Mouse (Mus musculus) gastrocnemius, postnatal 36 days (tissue): ENCODE results near the gene Dglucy. TPM values are rescaled to one million over a fixed set of nuclear protein-coding genes. Genes with fewer than 3 reads are reported as not detected.

ENCODE experiments used
- DNase-seq, 2 experiments: peaks; one replicate each; pipeline ENCODE4 v3.0.0; 2022
- intact Hi-C: fragments of 180-260 bp; cut with DNase I; formaldehyde crosslinking; loops from one replicate; pipeline ENCODE4 v1.15.1; 2025
- total RNA-seq, 2 experiments: library from RNA; stranded (reverse); gene quantifications; 2 replicates each; pipeline ENCODE4 v1.2.3; 2021

Dglucy gene
- total RNA-seq, 2 experiments from 2014 or later: 10.8 to 11.8 TPM

DNA sequence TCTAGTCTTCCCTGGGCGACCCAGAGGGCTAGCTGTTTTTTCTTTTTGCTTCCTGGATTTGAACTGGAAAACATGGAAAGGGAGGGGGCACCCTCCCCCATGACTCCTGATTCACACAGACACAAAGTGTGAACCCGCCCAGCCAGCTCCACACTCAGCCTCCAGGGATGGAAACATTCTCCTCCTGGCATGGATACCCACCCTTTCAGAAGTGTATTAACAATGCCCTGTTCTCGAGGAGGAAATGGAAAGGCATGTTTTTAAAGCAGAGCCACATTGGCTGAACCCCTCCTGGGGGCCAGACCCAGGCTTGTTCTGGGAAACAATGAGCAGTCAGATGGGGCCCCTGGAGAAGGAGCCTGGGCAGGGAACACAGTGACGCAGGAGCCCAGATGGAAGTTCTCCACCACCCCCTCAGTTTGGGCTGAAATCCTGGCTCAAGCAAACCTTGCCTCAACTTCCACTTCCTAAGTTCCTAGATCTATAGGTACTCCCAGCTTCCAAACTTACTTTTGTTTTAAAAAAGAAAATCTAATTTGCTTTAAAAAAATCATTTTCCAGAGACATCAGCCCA lies 89.3 kb downstream of the Dglucy start:
- intact Hi-C loops: loop anchor here (5.0 kb wide), 1 partner anchor 39 kb away; the partner anchor contains the start of gene Gpr68

GRCm38 (mm10) chr12:100871234-100871633 lies 92.4 kb downstream of the Dglucy start:
- DNase-seq: no peak
- intact Hi-C loops: no loop called here

More for the DNA sequence above, 89.3 kb downstream of the Dglucy start:
- no peak for DNase-seq

DNA sequence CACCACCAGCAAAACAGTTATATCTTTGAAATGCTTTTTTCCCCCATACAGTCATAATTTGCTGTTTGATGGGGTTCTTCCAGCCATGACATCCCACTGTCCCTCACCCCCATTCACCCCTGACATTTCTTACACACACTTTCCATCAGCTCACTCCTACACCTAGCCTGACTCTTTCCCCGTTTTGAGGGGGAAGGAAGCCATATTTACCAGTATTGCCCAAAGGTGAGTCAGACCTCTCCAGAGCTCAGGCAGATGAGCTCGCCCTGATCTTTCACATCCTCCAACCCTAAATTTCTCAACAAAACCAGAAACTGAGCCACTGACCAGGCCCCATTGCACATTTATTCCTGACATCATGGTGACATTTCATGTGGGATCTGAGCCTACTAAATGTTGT lies 93.0 kb downstream of the Dglucy start:
- no peak for DNase-seq
- intact Hi-C loops: no loop called here

GRCm38 (mm10) chr12:100873612-100874011 lies 94.8 kb downstream of the Dglucy start:
- no peak for DNase-seq
- intact Hi-C loops: no loop called here

GRCm38 (mm10) chr12:100875553-100875952 lies 96.7 kb downstream of the Dglucy start:
- intact Hi-C loops: no loop called here
- DNase-seq: no peak

GRCm38 (mm10) chr12:100875960-100876359 lies 97.1 kb downstream of the Dglucy start:
- intact Hi-C loops: no loop called here
- no peak for DNase-seq

DNA sequence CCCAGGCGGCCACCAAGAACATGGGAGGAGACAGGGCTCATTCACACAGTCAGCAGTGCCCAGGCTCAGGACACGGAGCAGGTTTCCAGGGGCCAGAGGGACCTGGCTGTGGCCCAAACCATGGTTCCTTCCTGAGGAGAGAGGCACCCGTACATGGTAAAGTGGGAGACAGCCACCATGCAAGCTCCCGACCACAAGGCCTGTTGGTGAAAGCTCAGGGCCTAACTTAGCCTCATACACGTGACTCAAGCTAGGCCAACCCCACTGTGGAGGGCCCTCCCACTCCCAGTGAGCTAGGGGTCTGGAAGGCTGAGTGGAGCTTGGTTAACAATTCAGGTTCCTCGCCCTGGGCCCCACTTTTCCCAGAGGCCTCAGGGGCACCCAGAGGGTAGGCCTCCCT lies 99.1 kb downstream of the Dglucy start:
- intact Hi-C loops: no loop called here
- DNase-seq: no peak

DNA sequence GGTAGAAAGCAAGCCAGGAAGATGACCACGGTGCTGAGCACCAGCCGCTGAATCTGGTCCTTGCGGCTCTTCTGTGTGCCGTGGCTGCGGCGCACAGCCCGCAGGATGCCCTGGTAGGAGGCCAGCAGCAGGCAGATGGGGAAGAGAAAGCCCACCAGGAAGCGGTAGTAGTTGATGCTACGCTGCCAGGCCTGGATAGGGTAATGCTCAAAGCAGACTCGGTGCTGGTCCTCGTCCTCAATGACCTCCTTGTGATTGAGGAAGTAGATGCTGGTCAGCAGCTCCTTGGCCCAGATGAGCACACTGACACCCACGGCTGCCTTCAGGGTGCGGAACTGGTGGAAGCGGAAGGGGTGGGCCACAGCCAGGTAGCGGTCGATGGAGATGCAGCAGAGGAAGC lies 99.7 kb downstream of the Dglucy start:
- no peak for DNase-seq
- intact Hi-C loops: no loop called here

DNA sequence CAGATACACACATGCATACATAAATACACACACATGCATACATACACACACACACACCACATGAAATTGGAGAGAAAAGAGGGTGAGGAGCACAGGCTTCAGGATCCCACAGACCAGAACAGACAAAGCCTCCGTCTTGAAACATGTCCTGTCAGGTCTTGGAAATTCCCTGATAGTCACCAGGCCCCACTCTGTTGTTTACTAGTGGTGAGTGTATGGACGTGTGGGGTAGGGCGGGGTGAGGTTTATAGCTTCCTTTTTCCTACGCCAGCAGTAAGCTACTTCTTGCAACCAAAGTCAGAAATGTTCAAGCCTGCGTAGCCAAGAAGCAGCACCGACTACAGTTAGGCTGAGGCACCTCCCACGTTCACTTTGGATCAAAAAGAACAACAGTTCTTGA lies 104.3 kb downstream of the Dglucy start:
- no peak for DNase-seq
- intact Hi-C loops: no loop called here

GRCm38 (mm10) chr12:100885585-100885984 lies 106.7 kb downstream of the Dglucy start:
- intact Hi-C loops: no loop called here
- no peak for DNase-seq

DNA sequence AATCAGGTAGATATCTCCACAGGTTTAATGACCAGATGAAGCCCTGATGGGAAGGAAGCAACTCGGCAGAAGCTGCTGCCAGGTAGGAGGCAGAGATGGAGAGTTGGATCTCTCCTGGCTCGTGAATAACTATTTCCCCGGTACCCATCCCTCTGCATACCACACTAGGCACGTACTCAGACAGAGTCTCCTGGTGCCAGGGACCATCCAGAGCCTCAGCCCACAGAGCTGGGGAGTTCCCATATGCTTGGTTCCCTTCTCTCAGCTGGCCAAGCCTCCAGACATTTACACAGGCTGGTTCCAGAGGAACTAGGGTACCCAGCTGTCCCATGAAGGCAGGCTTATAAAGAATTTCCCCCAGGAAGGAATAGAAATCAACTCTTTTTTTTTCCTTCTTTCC lies 108.0 kb downstream of the Dglucy start:
- no peak for DNase-seq
- intact Hi-C loops: no loop called here

DNA sequence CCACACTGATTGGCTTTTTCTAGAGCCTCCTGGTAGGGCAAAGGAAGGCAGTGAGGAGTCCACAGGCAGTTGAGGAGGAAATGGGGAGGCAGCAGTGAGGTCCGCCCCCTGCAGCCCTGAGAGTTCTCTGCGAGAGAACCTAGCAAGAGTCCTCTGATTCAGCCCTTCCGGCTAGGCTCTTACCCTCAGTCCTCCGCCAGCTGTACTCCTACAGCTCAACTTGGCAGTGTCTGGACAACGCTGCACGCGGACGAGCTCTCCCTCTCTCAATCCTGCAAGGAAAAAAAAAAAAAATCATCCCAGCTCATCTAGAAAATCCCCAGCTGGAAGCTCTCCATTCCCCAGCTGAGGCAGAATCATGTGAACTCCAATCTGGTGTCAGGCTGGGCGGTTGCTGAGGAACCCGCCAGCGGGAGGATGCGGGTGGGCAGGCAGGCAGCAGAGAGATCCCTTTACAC lies 109.0 kb downstream of the Dglucy start:
- DNase-seq: peak in 1 of 2 experiments; percentile 28
- intact Hi-C loops: no loop called here

- no peak for DNase-seq
- intact Hi-C loops: no loop called here
Measured at GRCm38 (mm10) chr12:100890548-100890947, 111.7 kb downstream of the Dglucy start.

DNA sequence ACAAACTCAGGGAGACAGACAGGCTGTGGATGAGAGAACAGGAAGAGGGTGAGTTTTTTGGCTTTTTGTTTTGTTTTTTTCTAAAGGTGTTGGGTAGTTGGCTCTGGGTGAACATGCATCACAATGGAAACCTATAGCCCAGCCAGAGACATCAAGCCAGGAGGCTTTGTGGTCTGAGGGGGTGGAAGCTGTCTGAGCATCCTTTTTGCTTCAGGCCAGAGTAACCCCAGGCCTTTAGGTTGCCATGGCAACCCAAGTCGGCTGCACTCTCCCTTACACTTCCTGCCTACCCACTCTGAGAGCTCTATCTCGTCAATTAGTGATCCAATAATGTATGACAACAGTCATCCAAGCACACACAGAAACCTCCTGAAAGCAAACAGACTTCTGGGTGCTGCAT lies 116.6 kb downstream of the Dglucy start:
- DNase-seq: no peak
- intact Hi-C loops: no loop called here

GRCm38 (mm10) chr12:100896661-100897060 lies 117.8 kb downstream of the Dglucy start:
- DNase-seq: no peak
- intact Hi-C loops: no loop called here

DNA sequence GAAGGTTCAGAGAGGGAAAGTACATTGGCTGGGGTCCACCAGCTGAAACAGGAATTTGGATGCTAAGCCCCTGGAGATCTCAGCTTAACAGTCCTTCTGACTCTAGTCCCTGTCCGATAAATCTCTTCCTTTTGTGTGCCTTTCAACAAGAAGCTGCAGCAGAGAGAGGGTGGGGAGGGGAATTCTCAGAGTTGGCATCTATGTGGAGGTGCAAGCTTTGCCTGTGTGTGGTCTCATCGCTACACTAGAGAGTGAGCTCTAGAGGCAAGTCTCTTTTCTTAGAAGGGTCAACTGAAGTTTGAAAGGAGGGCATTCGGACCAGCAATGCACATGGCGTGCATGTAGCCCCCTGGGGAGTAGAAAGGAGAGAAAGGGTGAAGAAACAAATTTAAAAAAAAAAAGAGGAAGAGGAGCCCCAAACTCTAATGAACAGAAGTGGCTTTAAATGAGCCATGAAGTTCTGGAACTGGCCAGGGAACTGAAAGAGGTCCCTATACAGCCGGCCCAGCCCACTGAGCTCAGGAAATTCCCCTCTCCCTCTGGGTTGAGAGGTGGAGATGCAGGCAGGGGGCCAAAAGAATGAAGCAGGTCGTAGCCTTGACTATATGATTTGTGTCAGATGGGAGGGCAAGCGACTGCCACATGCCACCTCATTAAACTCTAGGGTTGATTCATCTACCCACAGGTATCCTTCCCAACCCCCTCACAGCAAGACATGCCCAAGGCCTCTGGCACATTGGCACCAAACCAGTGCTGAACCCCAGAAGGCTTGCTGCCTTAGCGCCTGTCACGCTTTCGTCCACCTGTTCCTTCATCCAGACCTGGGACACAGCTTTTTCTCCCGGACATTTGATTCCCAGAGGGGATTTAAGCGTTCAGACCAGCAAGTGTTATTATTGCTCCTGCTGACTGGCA lies 119.1 kb downstream of the Dglucy start:
- intact Hi-C loops: no loop called here
- no peak for DNase-seq

DNA sequence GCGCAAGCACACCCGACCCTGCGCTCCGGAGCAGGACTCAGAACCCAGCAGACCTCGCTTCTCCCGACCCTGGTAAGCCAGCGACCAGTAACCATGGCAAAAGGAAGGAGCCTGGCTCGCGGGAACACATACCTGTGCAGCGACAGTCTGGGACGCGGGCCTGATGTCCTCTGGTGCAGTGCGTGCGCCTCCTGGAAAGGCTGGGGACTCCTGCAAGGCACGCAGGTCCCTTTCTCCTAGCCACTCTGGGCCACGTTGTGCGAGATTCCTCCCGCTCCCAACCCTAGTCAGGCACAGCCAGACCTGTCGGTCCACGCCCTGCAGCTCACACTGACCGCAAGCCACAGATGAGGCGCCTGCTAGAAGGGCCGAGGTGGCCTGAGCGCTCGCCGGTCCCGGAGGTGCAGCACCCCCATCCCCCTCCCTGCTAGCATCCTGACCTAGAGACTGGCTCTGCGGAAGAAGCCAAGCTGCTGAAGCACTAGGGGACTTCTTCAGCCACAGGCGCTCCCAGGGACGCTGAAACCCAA lies 120.3 kb downstream of the Dglucy start:
- DNase-seq: no peak
- intact Hi-C loops: no loop called here

- no peak for DNase-seq
- intact Hi-C loops: no loop called here
Measured at GRCm38 (mm10) chr12:100900901-100901300, 122.0 kb downstream of the Dglucy start.

DNA sequence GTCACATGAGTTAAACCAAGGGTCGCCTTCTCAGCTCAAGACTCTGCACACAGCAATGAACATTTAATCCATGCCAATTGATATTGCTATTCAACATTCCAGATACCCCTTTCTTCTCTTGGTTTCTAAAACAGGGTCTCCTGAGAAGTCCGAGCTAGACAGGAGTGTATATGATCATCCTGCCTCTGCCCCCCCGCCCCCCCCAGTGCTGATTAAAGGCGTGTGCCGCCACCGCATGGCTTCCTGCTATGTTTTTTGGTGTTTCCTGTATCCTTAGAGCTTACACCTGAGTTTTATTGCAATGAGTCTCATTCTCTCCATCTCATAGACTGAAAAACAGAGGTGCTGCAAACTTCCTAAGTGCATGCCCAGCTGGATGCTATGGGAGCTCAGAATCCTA lies 122.5 kb downstream of the Dglucy start:
- intact Hi-C loops: no loop called here
- no peak for DNase-seq

- no peak for DNase-seq
- intact Hi-C loops: no loop called here
Measured at GRCm38 (mm10) chr12:100903761-100904160, 124.9 kb downstream of the Dglucy start.

GRCm38 (mm10) chr12:100906861-100907260 lies 128.0 kb downstream of the Dglucy start:
- intact Hi-C loops: loop anchor here (5.0 kb wide), 1 partner anchor 40 kb away; no protein-coding TSS in a partner anchor
- no peak for DNase-seq
